Mouse (Mus musculus): ENCODE results near the gene Zswim7. TPM values are rescaled to one million over a fixed set of nuclear protein-coding genes. Genes with fewer than 3 reads are reported as not detected.

Zswim7 gene
- total RNA-seq (2014; rRNA removed), result 9.3 and 21.5 TPM in 2 replicates
- polyA plus RNA-seq (2015; fragmentation: Nextera tagmentation; extraction: Ambion mirVana), result 27.5 and 27.8 TPM in 2 replicates

- under 1% methylated on average over 65 of the region's 68 CpGs for WGBS
- Histone ChIP-seq H3K9me3 (ENCODE audit: low read length) (no peaks in the 10 kb centered on the region), H3K9ac (replicated peaks; ENCODE audit: low read length) (peak within 1 kb of the TSS; percentile 89), H3K4me3 (ENCODE audit: low read length) (peak within 1 kb of the TSS; percentile 98), H3K4me2 (ENCODE audit: low read depth, low read length) (peak within 1 kb of the TSS; percentile 75), H3K36me3 (ENCODE audit: insufficient read depth, low read length) (peaks cover 12% of the 10 kb centered on the region; the same call in 1 of the 2 replicates), H3K27me3 (ENCODE audit: insufficient read depth, low read length) (no peaks in the 10 kb centered on the region), H3K4me1 (ENCODE audit: insufficient read depth, low read length) (0 out of 2 replicates have a peak, but pooled peaks cover 6% of the 10 kb centered on the region), H3K27ac (peak within 1 kb of the TSS; percentile 94)
- TF ChIP-seq CTCF (IDR thresholded peaks at IDR 0.05; ENCODE audit: low read depth), result peak; percentile 80
- DNase-seq (ENCODE audit: low spot score), result peak; percentile 96
- ATAC-seq, result peak; percentile 97
Observed at GRCm38 (mm10) chr11:62280675-62281600, at the start of gene Zswim7, which contains the start of gene Ttc19. Gene Zswim7 (minus strand): TSS chr11:62281375. Gene Ttc19 (plus strand): TSS chr11:62281473.

GRCm38 (mm10) chr11:62323659-62324058, 42.5 kb upstream of the Zswim7 start:
- no peak overlapping the region for H3K4me2 ChIP-seq (ENCODE audit: low read depth, low read length)
- H3K36me3 ChIP-seq (ENCODE audit: insufficient read depth, low read length), result peaks cover 42% of the 10 kb centered on the region
- DNase-seq (ENCODE audit: low spot score), result no peak
- H3K27me3 ChIP-seq (ENCODE audit: insufficient read depth, low read length), result no peaks in the 10 kb centered on the region
- H3K9me3 ChIP-seq (ENCODE audit: low read length), result no peaks in the 10 kb centered on the region
- ATAC-seq, result no peak
- H3K4me1 ChIP-seq (ENCODE audit: insufficient read depth, low read length), result no peaks in the 10 kb centered on the region
- no peak for TF ChIP-seq CTCF (IDR thresholded peaks at IDR 0.05; ENCODE audit: low read depth)
- no peak overlapping the region for H3K9ac ChIP-seq (replicated peaks; ENCODE audit: low read length)
- H3K4me3 ChIP-seq (ENCODE audit: low read length), result no peak overlapping the region
- WGBS, result 89% methylated on average over 3 of the region's 3 CpGs
- H3K27ac ChIP-seq, result no peak overlapping the region

- Histone ChIP-seq H3K9ac (replicated peaks; ENCODE audit: low read length) (no peak overlapping the region), H3K27ac (no peak overlapping the region), H3K36me3 (ENCODE audit: insufficient read depth, low read length) (peaks cover 49% of the 10 kb centered on the region), H3K27me3 (ENCODE audit: insufficient read depth, low read length) (no peaks in the 10 kb centered on the region), H3K4me1 (ENCODE audit: insufficient read depth, low read length) (no peaks in the 10 kb centered on the region), H3K9me3 (ENCODE audit: low read length) (no peaks in the 10 kb centered on the region), H3K4me2 (ENCODE audit: low read depth, low read length) (no peak overlapping the region), H3K4me3 (ENCODE audit: low read length) (no peak overlapping the region)
- DNase-seq (ENCODE audit: low spot score), result no peak
- TF ChIP-seq CTCF (IDR thresholded peaks at IDR 0.05; ENCODE audit: low read depth), result no peak
- 93% methylated on average over 3 of the region's 3 CpGs for WGBS
- ATAC-seq, result no peak
Observed at GRCm38 (mm10) chr11:62320097-62320496, 38.9 kb upstream of the Zswim7 start.

DNA sequence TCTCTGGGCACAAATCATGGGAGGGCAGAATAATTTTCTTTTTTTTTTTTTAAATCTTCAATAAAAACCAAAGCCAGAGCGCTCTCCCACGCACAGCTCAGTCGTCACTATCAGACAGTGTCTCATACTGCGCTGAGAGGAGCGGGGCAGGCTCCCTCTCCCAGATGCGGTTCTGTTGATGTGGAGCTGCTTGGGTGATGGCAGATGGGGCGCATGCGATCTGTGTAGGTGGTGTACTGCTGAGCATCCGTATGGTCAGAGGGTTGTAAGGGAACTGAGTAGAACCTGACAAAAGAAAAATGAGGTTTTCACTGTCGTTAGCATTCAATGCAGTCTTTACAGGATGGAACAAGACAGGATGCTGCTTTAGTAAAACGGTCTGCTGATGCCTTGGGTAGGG, 36.6 kb upstream of the Zswim7 start:
- DNase-seq (ENCODE audit: low spot score), result no peak
- H3K9me3 ChIP-seq (ENCODE audit: low read length), result no peaks in the 10 kb centered on the region
- TF ChIP-seq CTCF (IDR thresholded peaks at IDR 0.05; ENCODE audit: low read depth), result no peak
- peaks cover 72% of the 10 kb centered on the region for H3K36me3 ChIP-seq (ENCODE audit: insufficient read depth, low read length)
- H3K4me3 ChIP-seq (ENCODE audit: low read length), result no peak overlapping the region
- H3K27ac ChIP-seq, result no peak overlapping the region
- 83% methylated on average over 11 of the region's 11 CpGs for WGBS
- no peaks in the 10 kb centered on the region for H3K4me1 ChIP-seq (ENCODE audit: insufficient read depth, low read length)
- ATAC-seq, result no peak
- H3K27me3 ChIP-seq (ENCODE audit: insufficient read depth, low read length), result no peaks in the 10 kb centered on the region
- no peak overlapping the region for H3K4me2 ChIP-seq (ENCODE audit: low read depth, low read length)
- H3K9ac ChIP-seq (replicated peaks; ENCODE audit: low read length), result no peak overlapping the region

- peaks cover 62% of the 10 kb centered on the region for H3K36me3 ChIP-seq (ENCODE audit: insufficient read depth, low read length)
- no peaks in the 10 kb centered on the region for H3K4me1 ChIP-seq (ENCODE audit: insufficient read depth, low read length)
- TF ChIP-seq CTCF (IDR thresholded peaks at IDR 0.05; ENCODE audit: low read depth), result no peak
- no peaks in the 10 kb centered on the region for H3K27me3 ChIP-seq (ENCODE audit: insufficient read depth, low read length)
- H3K4me2 ChIP-seq (ENCODE audit: low read depth, low read length), result no peak overlapping the region
- no peaks in the 10 kb centered on the region for H3K9me3 ChIP-seq (ENCODE audit: low read length)
- H3K4me3 ChIP-seq (ENCODE audit: low read length), result no peak overlapping the region
- no peak overlapping the region for H3K27ac ChIP-seq
- WGBS, result 95% methylated on average over 5 of the region's 5 CpGs
- H3K9ac ChIP-seq (replicated peaks; ENCODE audit: low read length), result no peak overlapping the region
- ATAC-seq (no peak), DNase-seq (ENCODE audit: low spot score) (no peak)
Observed at GRCm38 (mm10) chr11:62314984-62315383, 33.8 kb upstream of the Zswim7 start.

- DNase-seq (ENCODE audit: low spot score) (no peak), ATAC-seq (no peak)
- no peak overlapping the region for H3K27ac ChIP-seq
- H3K9ac ChIP-seq (replicated peaks; ENCODE audit: low read length), result no peak overlapping the region
- H3K9me3 ChIP-seq (ENCODE audit: low read length), result no peaks in the 10 kb centered on the region
- H3K4me3 ChIP-seq (ENCODE audit: low read length), result no peak overlapping the region
- no peak for TF ChIP-seq CTCF (IDR thresholded peaks at IDR 0.05; ENCODE audit: low read depth)
- no peak overlapping the region for H3K4me2 ChIP-seq (ENCODE audit: low read depth, low read length)
- H3K27me3 ChIP-seq (ENCODE audit: insufficient read depth, low read length), result no peaks in the 10 kb centered on the region
- 96% methylated on average over 2 of the region's 2 CpGs for WGBS
- peaks cover 36% of the 10 kb centered on the region for H3K36me3 ChIP-seq (ENCODE audit: insufficient read depth, low read length)
- no peaks in the 10 kb centered on the region for H3K4me1 ChIP-seq (ENCODE audit: insufficient read depth, low read length)
Observed at GRCm38 (mm10) chr11:62309296-62309695, 28.1 kb upstream of the Zswim7 start.

GRCm38 (mm10) chr11:62305866-62306265, 24.7 kb upstream of the Zswim7 start:
- Histone ChIP-seq H3K36me3 (ENCODE audit: insufficient read depth, low read length) (peaks cover 19% of the 10 kb centered on the region), H3K27me3 (ENCODE audit: insufficient read depth, low read length) (no peaks in the 10 kb centered on the region), H3K4me1 (ENCODE audit: insufficient read depth, low read length) (no peaks in the 10 kb centered on the region), H3K4me3 (ENCODE audit: low read length) (no peak overlapping the region), H3K27ac (no peak overlapping the region), H3K9ac (replicated peaks; ENCODE audit: low read length) (no peak overlapping the region), H3K4me2 (ENCODE audit: low read depth, low read length) (no peak overlapping the region), H3K9me3 (ENCODE audit: low read length) (no peaks in the 10 kb centered on the region)
- ATAC-seq, result no peak
- TF ChIP-seq CTCF (IDR thresholded peaks at IDR 0.05; ENCODE audit: low read depth), result no peak
- WGBS, result 91% methylated on average over 2 of the region's 2 CpGs
- DNase-seq (ENCODE audit: low spot score), result no peak
